Mouse (Mus musculus): ENCODE measurements around the gene Siglecg. TPM values are rescaled to one million over a fixed set of nuclear protein-coding genes. Genes with fewer than 3 reads are reported as not detected.

The Siglecg gene
- total RNA-seq, 2 experiments from 2014 or later: not detected

- intact Hi-C loops (cut with DNase I): no loop called here
These were observed 30.6 kb downstream of the Siglecg start for GRCm38 (mm10) chr7:43438611-43439010.

GRCm38 (mm10) chr7:43440482-43440881 is 32.5 kb downstream of the Siglecg start, which contains the start of gene Cldnd2:
TSS of gene Cldnd2 (plus strand) at chr7:43440782.
- intact Hi-C loops (cut with DNase I): no loop called here
- DNase-seq (ENCODE audit: low spot score in 2 of 2): no peak

More at GRCm38 (mm10) chr7:43438611-43439010, 30.6 kb downstream of the Siglecg start:
- no peak for DNase-seq (ENCODE audit: low spot score in 2 of 2)

GRCm38 (mm10) chr7:43441071-43441470 is 33.1 kb downstream of the Siglecg start:
- intact Hi-C loops (cut with DNase I): no loop called here
- no peak for DNase-seq (ENCODE audit: low spot score in 2 of 2)

- intact Hi-C loops (cut with DNase I): no loop called here
- no peak for DNase-seq (ENCODE audit: low spot score in 2 of 2)
These were observed 34.7 kb downstream of the Siglecg start for GRCm38 (mm10) chr7:43442684-43443083.

- intact Hi-C loops (cut with DNase I): no loop called here
- DNase-seq (ENCODE audit: low spot score in 2 of 2): peak; percentile 63 to 77
These were observed 35.3 kb downstream of the Siglecg start for GRCm38 (mm10) chr7:43443126-43443916.

- intact Hi-C loops (cut with DNase I): no loop called here
- DNase-seq (ENCODE audit: low spot score in 2 of 2): peak; percentile 92 to 94
These were observed 35.9 kb downstream of the Siglecg start, which contains the start of the genes Etfb and Gm45233 for GRCm38 (mm10) chr7:43443917-43444293. TSS of gene Etfb (plus strand) at chr7:43444083. TSS of gene Gm45233 (plus strand) at chr7:43444128.

GRCm38 (mm10) chr7:43447801-43448200 is 39.8 kb downstream of the Siglecg start:
- intact Hi-C loops (cut with DNase I): no loop called here
- no peak for DNase-seq (ENCODE audit: low spot score in 2 of 2)

GRCm38 (mm10) chr7:43448246-43448645 is 40.2 kb downstream of the Siglecg start:
- intact Hi-C loops (cut with DNase I): no loop called here
- no peak for DNase-seq (ENCODE audit: low spot score in 2 of 2)

- no peak for DNase-seq (ENCODE audit: low spot score in 2 of 2)
- intact Hi-C loops (cut with DNase I): no loop called here
These were observed 41.8 kb downstream of the Siglecg start for GRCm38 (mm10) chr7:43449811-43450210.

- no peak for DNase-seq (ENCODE audit: low spot score in 2 of 2)
- intact Hi-C loops (cut with DNase I): no loop called here
These were observed 43.7 kb downstream of the Siglecg start for GRCm38 (mm10) chr7:43451726-43452125.

- no peak for DNase-seq (ENCODE audit: low spot score in 2 of 2)
- intact Hi-C loops (cut with DNase I): no loop called here
These were observed 44.6 kb downstream of the Siglecg start for GRCm38 (mm10) chr7:43452609-43453008.

- intact Hi-C loops (cut with DNase I): no loop called here
- no peak for DNase-seq (ENCODE audit: low spot score in 2 of 2)
These were observed 45.8 kb downstream of the Siglecg start for GRCm38 (mm10) chr7:43453599-43454355.

GRCm38 (mm10) chr7:43454371-43454770 is 46.4 kb downstream of the Siglecg start:
- DNase-seq (ENCODE audit: low spot score in 2 of 2): no peak
- intact Hi-C loops (cut with DNase I): no loop called here

GRCm38 (mm10) chr7:43462851-43463250 is 54.8 kb downstream of the Siglecg start, which contains the start of gene Vsig10l:
TSS of gene Vsig10l (plus strand) at chr7:43463151.
- DNase-seq (ENCODE audit: low spot score in 2 of 2): no peak

GRCm38 (mm10) chr7:43463976-43464375 is 56.0 kb downstream of the Siglecg start:
- no peak for DNase-seq (ENCODE audit: low spot score in 2 of 2)
- intact Hi-C loops (cut with DNase I): loop anchor here (10.0 kb wide), 2 partner anchors 121 to 179 kb away; no protein-coding TSS in a partner anchor

More at GRCm38 (mm10) chr7:43462851-43463250, 54.8 kb downstream of the Siglecg start, which contains the start of gene Vsig10l:
- intact Hi-C loops (cut with DNase I): loop anchor here (10.0 kb wide), 2 partner anchors 122 to 178 kb away; no protein-coding TSS in a partner anchor

GRCm38 (mm10) chr7:43464864-43465343 is 56.9 kb downstream of the Siglecg start:
- no peak for DNase-seq (ENCODE audit: low spot score in 2 of 2)
- intact Hi-C loops (cut with DNase I): loop anchor here (10.0 kb wide), 2 partner anchors 120 to 180 kb away; no protein-coding TSS in a partner anchor

- intact Hi-C loops (cut with DNase I): loop anchor here (10.0 kb wide), 2 partner anchors 119 to 181 kb away; no protein-coding TSS in a partner anchor
- peak; percentile 64 to 73 for DNase-seq (ENCODE audit: low spot score in 2 of 2)
These were observed 57.5 kb downstream of the Siglecg start for GRCm38 (mm10) chr7:43465344-43466098.

- intact Hi-C loops (cut with DNase I): loop anchor here (10.0 kb wide), 2 partner anchors 119 to 181 kb away; no protein-coding TSS in a partner anchor
- DNase-seq (ENCODE audit: low spot score in 2 of 2): peak; percentile 69 to 76
These were observed 58.2 kb downstream of the Siglecg start for GRCm38 (mm10) chr7:43466099-43466694.
